ENCODE assay signal across 8 mouse cellular contexts in genomic region chr3:144721077-144721859, GRCm38 (mm10). TPM values are rescaled to one million over a fixed set of nuclear protein-coding genes. Genes with fewer than 3 reads are reported as not detected.
A peak's percentile ranks its signal among the peaks of the same experiment; 100 is the strongest.
DNase-seq lines count a peak whose midpoint lies in the region; ATAC-seq and TF ChIP-seq lines count a peak whose summit lies in the region.

No protein-coding gene starts in this region.

- ATAC-seq in heart, embryonic 12.5 days (ENCODE audit: insufficient number of reproducible peaks, low FRiP score), result no peak
- no peak for ATAC-seq in forebrain, embryonic 14.5 days
- ATAC-seq in liver, embryonic 16.5 days (ENCODE audit: low read depth), result no peak
- ATAC-seq in inflammation-experienced regulatory T-cells, adult 6 months, result no peak

- DNase-seq in heart, adult 18-20 months, result no peak
- no peak for DNase-seq in forebrain, embryonic 14.5 days (ENCODE audit: low spot score)
- DNase-seq in thymus, postnatal 25 days, result no peak
- no peak for DNase-seq in kidney, postnatal 14 days

- peaks cover 19% of the 10 kb centered on the region for H3K4me1 ChIP-seq in heart, embryonic 12.5 days (replicated peaks)
- peaks cover 15% of the 10 kb centered on the region for H3K4me1 ChIP-seq in E14TG2a.4 (replicated peaks; ENCODE audit: low read depth, low read length)
- peaks cover 15% of the 10 kb centered on the region for H3K4me1 ChIP-seq in forebrain, embryonic 14.5 days (ENCODE audit: control insufficient read depth, insufficient read depth, low read length)
- peaks cover 24% of the 10 kb centered on the region for H3K4me1 ChIP-seq in liver, embryonic 16.5 days (ENCODE audit: control insufficient read depth, low read depth, low read length)

- H3K9me3 ChIP-seq in heart, embryonic 12.5 days (replicated peaks), result no peaks in the 10 kb centered on the region
- H3K9me3 ChIP-seq in E14TG2a.4 (ENCODE audit: low read length), result no peaks in the 10 kb centered on the region
- no peaks in the 10 kb centered on the region for H3K9me3 ChIP-seq in forebrain, embryonic 14.5 days (replicated peaks; ENCODE audit: control insufficient read depth, low read length)
- no peaks in the 10 kb centered on the region for H3K9me3 ChIP-seq in liver, embryonic 16.5 days (replicated peaks; ENCODE audit: control insufficient read depth, low read length)

- peak overlapping the region; percentile 68 for H3K4me2 ChIP-seq in heart, embryonic 12.5 days
- peak overlapping the region; percentile 48 for H3K4me2 ChIP-seq in forebrain, embryonic 14.5 days (ENCODE audit: low read length)
- peak overlapping the region; percentile 88 for H3K4me2 ChIP-seq in liver, embryonic 16.5 days (ENCODE audit: low read depth, low read length)

- 69% methylated on average over 10 of the region's 10 CpGs for WGBS in heart, embryonic 12.5 days
- WGBS in forebrain, embryonic 14.5 days, result 60% methylated on average over 10 of the region's 10 CpGs
- 32% methylated on average over 10 of the region's 10 CpGs for WGBS in liver, embryonic 16.5 days (ENCODE audit: insufficient replicate concordance)

- TF ChIP-seq CTCF in E14TG2a.4 (conservative IDR thresholded peaks at IDR 0.05; ENCODE audit: low read length), result no peak

- H3K27ac ChIP-seq in heart, embryonic 12.5 days (ENCODE audit: poor library complexity, severe bottlenecking), result peak overlapping the region; percentile 100
- H3K27ac ChIP-seq in forebrain, embryonic 14.5 days (ENCODE audit: low read depth, low read length), result no peak overlapping the region
- H3K27ac ChIP-seq in liver, embryonic 16.5 days (ENCODE audit: low read length), result peak overlapping the region; percentile 88

- H3K4me3 ChIP-seq in heart, embryonic 12.5 days, result peak overlapping the region; percentile 100
- H3K4me3 ChIP-seq in E14TG2a.4 (replicated peaks; ENCODE audit: low read length), result peak overlapping the region; percentile 90
- peak overlapping the region; percentile 82; the same call in 1 of the 2 replicates for H3K4me3 ChIP-seq in forebrain, embryonic 14.5 days (ENCODE audit: low read depth, low read length)
- H3K4me3 ChIP-seq in liver, embryonic 16.5 days (ENCODE audit: low read depth, low read length), result peak overlapping the region; percentile 99

- H3K27me3 ChIP-seq in heart, embryonic 12.5 days (replicated peaks), result no peaks in the 10 kb centered on the region
- H3K27me3 ChIP-seq in E14TG2a.4 (ENCODE audit: insufficient read depth, low read length), result peaks cover 4% of the 10 kb centered on the region; the same call in 1 of the 2 replicates
- no peaks in the 10 kb centered on the region for H3K27me3 ChIP-seq in forebrain, embryonic 14.5 days (replicated peaks; ENCODE audit: control insufficient read depth, insufficient read depth, low read length)
- H3K27me3 ChIP-seq in liver, embryonic 16.5 days (ENCODE audit: control insufficient read depth, insufficient read depth, low read depth, low read length), result no peaks in the 10 kb centered on the region

- H3K36me3 ChIP-seq in heart, embryonic 12.5 days, result no peaks in the 10 kb centered on the region
- H3K36me3 ChIP-seq in E14TG2a.4 (ENCODE audit: insufficient read depth, low read length), result no peaks in the 10 kb centered on the region
- H3K36me3 ChIP-seq in forebrain, embryonic 14.5 days (ENCODE audit: control insufficient read depth, insufficient read depth, low read length), result no peaks in the 10 kb centered on the region
- no peaks in the 10 kb centered on the region for H3K36me3 ChIP-seq in liver, embryonic 16.5 days (ENCODE audit: control insufficient read depth, insufficient read depth)

- H3K9ac ChIP-seq in heart, embryonic 12.5 days, result peak overlapping the region; percentile 65; the same call in 1 of the 2 replicates
- H3K9ac ChIP-seq in forebrain, embryonic 14.5 days (ENCODE audit: low read length), result no peak overlapping the region
- H3K9ac ChIP-seq in liver, embryonic 16.5 days (ENCODE audit: low read depth, low read length), result peak overlapping the region; percentile 58

RNA-seq across cellular contexts. Expression of gene Sh3glb1, which starts 1.1 kb away (rescaled TPM):
- 145 and 147 TPM in 2 replicates for polyA plus RNA-seq in heart, embryonic 12.5 days (2016; fragmentation: Nextera tagmentation; extraction: Ambion mirVana)
- total RNA-seq in heart, adult 18-20 months (2021), result 100 to 1,000 TPM; 360 to 371 TPM
- polyA plus RNA-seq in forebrain, embryonic 14.5 days (2014; fragmentation: Nextera tagmentation; extraction: Ambion mirVana), result 84.7 and 99.5 TPM in 2 replicates
- polyA plus RNA-seq in liver, embryonic 16.5 days (2015; fragmentation: Nextera tagmentation; extraction: Ambion mirVana), result 78.8 and 83.3 TPM in 2 replicates
- 10 to 100 TPM; 52.5 to 76.1 (median 62.4) TPM for polyA plus RNA-seq in inflammation-experienced regulatory T-cells, adult 6 months (2017; shearing (Covaris generic))

RNA-seq across cellular contexts. Expression of gene Clca3a1, which starts 39.5 kb away (rescaled TPM):
- 22.1 and 24.1 TPM in 2 replicates for polyA plus RNA-seq in heart, embryonic 12.5 days (2016; fragmentation: Nextera tagmentation; extraction: Ambion mirVana)
- 1 to 10 TPM in 1 of 2 experiments, under 1 TPM in 1; 0.79 to 1.6 TPM for total RNA-seq in heart, adult 18-20 months (2021)
- polyA plus RNA-seq in forebrain, embryonic 14.5 days (2014; fragmentation: Nextera tagmentation; extraction: Ambion mirVana), result 0.38 and 0.47 TPM in 2 replicates
- 4.5 and 4.9 TPM in 2 replicates for polyA plus RNA-seq in liver, embryonic 16.5 days (2015; fragmentation: Nextera tagmentation; extraction: Ambion mirVana)
- not detected for polyA plus RNA-seq in inflammation-experienced regulatory T-cells, adult 6 months (2017; shearing (Covaris generic))
